Mouse (Mus musculus): ENCODE measurements around the gene Celf2.

DNA sequence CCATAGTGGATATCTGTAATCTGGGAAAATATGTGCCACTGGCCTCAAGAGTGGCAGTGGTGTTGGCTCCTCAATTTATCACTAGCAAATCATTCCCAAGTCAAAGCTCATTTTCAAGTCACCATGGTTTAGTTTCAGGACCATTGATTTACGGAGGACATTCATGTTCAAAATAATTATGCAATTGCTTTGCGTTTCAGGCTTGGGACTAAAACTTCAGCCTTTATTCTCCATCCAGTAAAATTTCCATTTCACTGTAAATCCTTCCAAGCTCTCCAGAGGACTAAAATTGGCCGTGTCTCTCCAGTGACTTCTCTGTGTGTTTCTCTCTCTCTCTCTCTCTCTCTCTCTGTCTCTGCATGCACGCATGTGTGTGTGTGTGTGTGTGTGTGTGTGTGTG, 249.7 kb downstream of the Celf2 start:
- TF ChIP-seq CTCF (IDR thresholded peaks at IDR 0.05; ENCODE audit: control insufficient read depth, insufficient read depth, insufficient replicate concordance, low read depth, low read length) (no peak), POLR2A (IDR thresholded peaks at IDR 0.05; ENCODE audit: control insufficient read depth, low read depth, low read length) (no peak)
